Mouse (Mus musculus): ENCODE data around the gene Dct.
A peak's percentile ranks its signal among the peaks of the same experiment; 100 is the strongest.

Gene Dct

GRCm38 (mm10) chr14:118051975-118052630, at the start of gene Dct:
TSS of gene Dct (minus strand) at chr14:118052244.
- peak; percentile 74 for DNase-seq (ENCODE audit: low spot score)

- no peak for DNase-seq (ENCODE audit: low spot score)
Observed at GRCm38 (mm10) chr14:118101227-118101990, 49.4 kb upstream of the Dct start.

DNA sequence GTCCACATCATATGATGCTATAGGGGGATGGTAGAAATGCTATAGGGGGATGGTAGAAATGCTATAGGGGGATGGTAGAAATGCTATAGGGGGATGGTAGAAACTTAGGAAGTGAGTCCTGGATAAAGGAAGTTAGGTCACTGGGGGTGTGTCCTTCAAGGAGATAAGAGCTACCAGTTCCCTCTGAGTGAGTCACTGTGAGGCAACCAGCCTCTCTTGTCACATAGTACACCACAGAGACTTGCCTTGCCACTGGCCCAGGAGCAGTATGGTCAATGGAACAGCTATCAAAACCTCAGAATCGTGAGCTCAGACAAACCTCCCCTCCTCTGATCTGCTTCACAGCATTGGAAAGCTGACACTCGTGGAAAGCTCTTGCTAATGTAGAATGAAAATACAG, 46.2 kb upstream of the Dct start:
- no peak for DNase-seq (ENCODE audit: low spot score)

DNA sequence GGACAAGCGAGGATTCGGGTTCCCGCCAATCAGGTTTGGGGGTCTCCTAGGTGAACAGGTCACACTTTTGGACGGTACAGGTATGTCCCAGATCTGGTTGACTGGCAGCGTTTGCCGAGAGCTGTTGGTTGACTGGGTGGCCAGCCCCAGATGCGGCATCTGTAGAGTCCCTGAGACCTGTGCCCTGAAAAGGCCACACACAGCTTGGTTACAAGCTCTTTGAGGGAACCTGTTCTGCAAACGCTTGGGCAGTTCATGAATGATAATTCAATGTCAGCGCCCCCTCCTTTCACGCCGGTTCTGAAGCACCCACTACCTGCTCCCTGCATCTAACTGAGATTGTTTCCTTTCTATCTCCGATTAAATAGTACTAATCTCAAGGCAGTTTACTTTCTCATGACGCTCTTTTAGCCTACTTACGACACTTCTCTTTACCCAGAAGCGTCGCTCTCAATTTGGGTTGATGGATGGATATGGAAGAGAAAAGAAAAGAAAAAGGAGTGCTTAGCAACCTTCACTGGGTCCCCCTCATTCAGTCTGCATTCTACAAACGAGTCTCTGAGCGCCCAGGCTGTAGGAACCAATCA, 37.9 kb upstream of the Dct start:
- DNase-seq (ENCODE audit: low spot score) = peak; percentile 33

DNA sequence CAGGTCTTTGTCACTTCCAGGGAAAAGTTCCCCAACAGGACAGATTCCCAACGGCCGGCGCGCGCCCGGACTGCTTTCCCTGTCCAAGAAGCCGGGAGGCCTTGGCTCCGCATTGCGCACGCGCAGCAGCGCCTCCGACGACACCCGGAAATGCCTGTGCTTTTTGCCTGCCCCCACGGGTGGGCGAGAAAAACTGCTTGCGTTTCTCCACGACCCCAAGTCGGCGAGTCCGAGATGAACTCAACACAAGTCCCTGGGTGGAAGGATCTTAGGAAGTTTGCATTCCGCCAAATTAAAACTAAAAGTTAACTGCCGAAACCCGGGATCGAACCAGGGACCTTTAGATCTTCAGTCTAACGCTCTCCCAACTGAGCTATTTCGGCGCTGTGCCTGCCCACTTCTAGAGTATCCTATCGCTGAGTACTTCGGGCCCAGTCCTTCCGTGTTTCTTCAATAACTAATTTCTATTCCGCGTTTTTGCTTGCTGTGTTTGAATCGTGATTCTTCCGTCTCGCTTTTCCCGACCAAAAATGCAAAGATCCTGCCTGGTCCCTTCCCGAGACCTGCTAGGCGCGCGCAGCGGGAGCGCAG, 37.3 kb upstream of the Dct start:
- DNase-seq (ENCODE audit: low spot score) = peak; percentile 94

DNA sequence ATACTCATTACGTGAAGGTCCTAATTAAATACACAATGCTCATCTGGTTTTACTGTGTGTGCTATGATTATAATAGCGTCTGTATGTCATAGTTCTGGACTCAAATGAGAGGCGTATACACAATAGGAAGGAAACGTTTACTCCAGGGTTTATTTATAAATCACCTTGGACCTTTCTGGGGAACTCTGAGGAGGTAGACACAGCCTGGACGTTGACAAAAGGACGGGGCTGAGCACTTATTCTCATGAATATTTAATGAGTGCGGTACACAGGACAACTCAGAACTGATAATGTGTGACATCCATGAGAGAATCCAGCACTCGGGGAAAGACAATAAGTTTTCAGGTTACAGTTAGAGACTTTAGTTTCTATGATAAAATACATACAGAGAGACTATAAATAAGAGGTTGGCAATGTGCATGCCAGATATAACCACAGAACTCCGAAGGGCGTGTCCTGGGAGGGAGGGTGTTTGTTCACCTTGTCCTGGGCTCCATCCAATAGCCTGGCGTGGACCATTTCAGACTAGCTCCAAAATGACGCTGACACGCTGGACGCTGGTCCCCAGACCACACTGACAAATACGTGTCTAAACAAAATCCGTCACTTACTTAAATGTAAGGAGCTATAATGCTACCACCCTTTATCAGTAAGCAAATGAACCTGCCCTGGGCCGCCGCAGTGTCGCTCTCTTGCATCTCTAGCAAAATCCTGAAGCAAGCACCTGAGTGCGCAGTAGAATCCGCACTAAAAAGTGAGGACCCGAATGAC, 36.6 kb upstream of the Dct start:
- DNase-seq (ENCODE audit: low spot score) = peak; percentile 42

DNA sequence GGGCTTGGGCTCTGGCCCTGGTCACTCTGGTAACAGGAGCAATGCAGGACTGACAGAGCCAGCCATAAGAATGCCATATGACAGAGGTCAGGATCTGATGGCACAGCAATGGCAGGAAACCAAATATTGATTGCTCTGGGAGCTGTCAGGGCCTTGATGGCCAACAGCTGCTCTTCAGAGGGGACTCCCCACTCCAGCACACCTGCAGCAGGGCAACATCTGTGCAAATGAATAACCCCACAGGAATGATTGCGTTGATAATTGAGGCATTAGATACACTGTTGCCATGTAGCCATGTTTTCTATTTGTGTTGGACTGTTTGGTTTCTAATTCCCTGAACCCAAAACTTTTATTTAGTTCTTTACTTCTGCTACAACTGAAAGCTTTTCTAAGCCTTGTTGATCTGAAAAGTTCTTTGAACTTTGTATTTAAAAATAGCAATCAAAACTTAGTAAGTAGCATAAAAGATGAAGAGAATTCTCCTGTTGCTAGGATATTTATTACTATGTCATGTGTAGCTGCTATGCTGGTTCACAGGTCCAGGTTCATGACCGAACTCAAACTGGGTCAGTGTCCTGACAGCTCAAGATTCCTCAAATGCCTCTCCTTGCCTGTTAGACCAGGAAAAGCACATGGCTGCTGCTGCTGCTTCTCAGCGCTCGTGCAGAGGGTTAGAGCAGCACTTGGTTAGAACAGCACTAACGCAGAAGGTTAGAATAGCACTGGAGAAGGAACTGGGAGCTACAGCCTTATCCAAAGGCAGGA, 34.4 kb upstream of the Dct start:
- no peak for DNase-seq (ENCODE audit: low spot score)

DNA sequence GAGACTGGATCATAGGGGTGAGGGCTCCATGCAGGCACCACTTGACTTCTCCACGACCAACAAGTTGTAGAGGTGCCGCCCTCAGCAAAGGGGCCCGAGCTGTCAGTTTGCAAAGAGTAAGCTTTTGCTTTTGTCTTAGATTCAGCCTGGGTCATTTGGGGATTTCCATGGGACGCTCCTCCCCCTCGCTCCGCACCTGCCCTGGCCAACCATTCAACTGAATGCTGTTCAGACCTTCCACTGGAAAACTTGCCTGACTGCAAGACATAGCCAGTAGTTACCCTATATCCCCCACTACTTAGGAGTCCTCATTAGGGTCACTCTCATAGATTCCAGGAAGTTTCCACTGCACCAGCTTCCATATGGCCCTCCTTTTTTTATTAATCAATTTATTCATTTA, 31.8 kb upstream of the Dct start:
- DNase-seq (ENCODE audit: low spot score) = no peak

DNA sequence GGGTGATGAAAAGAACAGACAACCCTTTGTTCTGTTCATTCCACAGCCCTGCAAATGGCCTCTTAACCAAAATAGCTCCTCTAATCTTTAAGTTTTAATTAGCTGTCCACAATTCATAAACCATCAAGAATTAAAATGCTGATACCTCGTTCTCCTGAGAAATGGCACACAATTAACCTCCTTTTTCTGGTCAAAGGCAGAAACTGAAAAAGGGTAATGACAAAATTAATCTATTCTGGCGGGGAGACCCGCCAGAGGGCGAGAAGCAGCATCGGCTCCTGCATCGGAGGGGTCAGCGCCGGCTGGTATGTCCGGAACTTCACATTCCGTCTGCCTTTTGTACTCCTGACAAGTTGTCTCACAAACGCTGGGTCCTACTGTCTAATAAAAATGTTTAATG, 28.6 kb upstream of the Dct start:
- DNase-seq (ENCODE audit: low spot score) = peak; percentile 36

- DNase-seq (ENCODE audit: low spot score) = no peak
Observed at GRCm38 (mm10) chr14:118070100-118070499, 18.1 kb upstream of the Dct start.

GRCm38 (mm10) chr14:118069439-118070079, 17.5 kb upstream of the Dct start:
- DNase-seq (ENCODE audit: low spot score) = no peak

DNA sequence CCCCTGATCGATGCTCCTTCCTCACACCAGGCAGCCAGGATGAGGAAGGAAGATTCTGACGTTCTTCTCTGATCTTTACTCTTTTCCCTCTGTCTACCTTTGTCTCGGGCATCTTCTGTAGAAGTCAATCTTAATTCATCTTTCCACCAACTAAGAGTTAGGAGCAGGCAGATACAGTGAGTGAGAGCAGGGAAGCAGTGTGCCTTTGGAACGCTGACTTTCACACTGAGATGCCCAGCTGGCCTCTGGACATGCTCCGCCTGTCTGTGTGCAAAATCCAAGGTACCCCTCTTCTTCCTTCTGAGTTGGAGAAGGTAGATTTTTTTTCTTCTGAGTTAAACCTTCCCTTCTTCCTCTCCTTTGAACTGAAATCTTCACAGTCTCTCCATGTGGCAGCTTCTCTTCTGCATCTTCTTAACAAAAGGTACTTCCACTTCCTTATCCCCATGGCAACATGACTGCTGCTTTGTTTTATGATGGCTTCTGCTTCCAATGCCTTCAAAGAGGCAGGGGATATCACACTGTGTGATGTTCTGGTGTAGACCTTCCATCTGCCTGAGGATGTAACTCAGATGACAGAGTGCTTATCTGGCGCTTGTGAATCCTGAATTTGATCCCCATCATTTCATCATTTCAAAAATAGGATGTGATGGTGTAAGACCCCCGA, 9.9 kb upstream of the Dct start:
- no peak for DNase-seq (ENCODE audit: low spot score)

DNA sequence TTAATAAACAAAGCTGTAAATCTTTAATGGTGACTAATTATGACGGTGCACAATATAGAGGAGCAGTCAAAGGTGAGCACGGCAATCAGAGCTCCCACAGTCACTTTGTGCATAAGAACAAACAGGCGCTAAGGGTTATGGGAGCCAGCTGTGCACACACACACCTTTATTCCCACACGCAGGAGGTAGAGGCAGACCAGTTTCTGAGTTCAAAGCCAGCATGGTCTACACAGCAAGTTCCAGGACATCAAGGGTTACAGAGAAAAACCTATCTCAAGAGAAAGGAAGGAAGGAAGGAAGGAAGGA, 6.5 kb upstream of the Dct start:
- no peak for DNase-seq (ENCODE audit: low spot score)

DNA sequence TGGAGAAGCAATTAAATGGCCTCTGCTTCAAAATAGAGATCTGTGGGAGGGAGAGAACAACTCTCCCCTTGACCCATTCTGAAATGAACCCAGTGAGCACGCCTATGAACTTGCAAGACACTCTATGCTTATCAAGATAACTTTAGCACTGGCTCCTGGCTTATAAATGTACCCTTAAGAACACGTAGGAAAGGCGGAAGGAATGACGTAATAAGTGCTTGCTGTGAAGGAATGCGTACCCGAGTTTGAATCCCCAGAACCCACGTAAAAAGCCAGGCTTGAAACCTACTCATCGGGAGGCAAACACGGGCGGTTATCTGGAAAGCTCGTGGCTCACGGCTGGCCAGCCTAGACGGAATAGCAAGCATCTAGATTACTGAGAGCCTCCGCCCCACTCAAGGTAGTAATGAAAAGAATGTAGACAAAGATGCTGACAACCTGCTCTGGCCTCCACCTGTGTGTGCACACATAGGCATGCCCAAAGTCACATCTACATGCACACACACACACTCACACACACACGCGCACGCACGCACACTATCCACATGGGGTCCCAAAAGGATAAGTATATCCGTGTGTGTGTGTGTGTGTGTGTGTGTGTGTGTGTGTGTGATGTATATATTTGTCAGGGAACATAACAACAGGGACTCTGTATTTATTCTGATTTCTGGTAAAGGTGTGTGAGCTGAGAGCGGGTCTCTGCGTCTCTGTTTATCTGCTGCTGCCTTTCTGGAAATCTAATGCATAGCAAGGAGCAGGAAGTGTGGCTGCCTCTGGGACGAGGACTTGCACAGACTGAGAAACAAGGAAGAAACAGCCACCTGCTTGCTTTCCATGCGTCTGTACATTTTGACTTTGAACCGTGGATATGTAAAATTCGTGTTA, 5.9 kb upstream of the Dct start:
- no peak for DNase-seq (ENCODE audit: low spot score)

- DNase-seq (ENCODE audit: low spot score) = no peak
Observed at GRCm38 (mm10) chr14:118052770-118053169, 726 bp upstream of the Dct start.

- no peak for DNase-seq (ENCODE audit: low spot score)
Observed at GRCm38 (mm10) chr14:118051396-118051795, 648 bp downstream of the Dct start.

DNA sequence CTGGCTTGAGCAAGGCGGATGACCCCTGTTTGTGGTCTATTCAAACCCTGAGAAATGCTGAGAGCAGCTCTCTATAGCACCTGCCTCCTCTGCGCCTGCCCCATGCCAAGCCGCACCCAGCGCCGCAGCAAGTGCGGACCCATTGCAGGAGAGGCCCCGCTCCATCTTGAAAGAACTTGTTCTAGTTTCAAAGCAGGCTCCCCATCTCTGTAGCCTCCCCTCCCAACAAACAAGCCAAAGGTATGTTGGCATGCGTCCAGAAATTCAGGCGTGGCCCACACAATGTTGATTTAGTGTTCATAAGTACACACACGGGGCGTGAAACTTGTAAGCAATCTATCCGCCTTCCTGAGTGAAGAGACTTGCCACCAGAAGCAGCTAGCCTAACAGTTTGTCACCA, 1.1 kb downstream of the Dct start:
- DNase-seq (ENCODE audit: low spot score) = no peak

DNA sequence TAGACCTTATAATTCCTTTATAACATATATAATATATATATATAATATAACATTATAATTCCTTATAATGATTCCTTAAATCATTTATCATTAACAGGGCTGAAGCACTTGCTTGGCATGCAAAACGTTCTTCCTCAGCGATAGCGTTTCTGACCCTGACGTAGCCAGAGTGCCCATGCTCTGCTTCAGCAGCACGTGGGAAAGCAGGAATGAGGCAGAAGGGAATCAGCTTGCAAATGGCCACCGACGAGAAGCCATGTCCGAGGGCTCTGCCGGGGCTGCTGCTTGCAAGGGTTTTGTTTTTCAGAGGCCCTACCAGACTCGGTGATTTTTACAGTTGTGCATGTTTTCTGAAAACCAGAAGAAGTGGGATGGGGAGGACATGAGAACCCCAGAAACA, 1.6 kb downstream of the Dct start:
- no peak for DNase-seq (ENCODE audit: low spot score)

DNA sequence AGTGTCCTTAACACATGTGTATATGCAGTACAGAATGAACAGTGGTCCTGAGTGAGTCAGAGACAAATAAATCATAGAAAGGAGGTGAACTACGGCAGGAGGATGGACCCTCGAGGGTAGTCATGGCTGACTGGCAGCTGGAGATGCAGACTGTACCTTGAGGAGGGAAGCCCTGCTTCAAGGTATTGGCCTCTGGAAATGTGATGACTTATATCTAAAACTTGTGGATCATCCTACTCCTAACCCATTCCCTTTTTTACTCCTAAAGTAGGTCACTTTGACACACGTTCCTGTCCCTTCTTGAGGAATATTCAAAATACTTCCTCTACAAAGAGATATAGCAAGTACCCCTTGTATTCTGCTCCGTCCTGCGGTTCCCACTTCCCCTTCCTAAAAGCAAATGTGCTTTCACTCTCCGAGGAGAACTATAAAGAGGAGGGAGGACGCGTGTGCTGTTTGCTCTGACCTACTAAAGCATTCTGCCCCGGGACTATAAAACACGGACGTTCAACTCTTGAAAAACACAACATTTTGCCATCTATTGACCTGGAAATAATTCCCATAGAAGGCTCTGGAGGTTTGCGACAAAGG, 2.3 kb downstream of the Dct start:
- DNase-seq (ENCODE audit: low spot score) = no peak

Data from embryo, embryonic 10 days (tissue).